Mouse (Mus musculus): ENCODE measurements around the gene Tor2a.
A peak's percentile ranks its signal among the peaks of the same experiment; 100 is the strongest.

DNA sequence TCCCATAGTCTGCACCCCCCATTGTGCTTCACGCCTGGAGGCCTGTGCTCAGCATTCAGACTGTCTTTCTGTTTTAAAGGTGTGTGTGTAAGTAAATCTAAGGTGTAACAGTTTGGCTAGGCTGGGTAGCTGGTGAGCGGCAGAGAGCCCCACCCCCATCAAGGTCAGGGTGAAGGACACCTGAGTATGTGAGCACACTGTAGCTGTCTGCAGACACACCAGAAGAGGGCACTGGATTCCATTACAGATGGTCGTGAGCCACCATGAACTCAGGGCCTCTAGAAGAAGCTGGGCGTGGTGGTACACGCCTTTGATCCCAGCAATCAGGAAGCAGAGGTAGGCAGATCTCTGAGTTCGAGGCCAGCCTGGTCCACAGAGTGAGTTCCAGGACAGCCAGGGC, 24.7 kb downstream of the Tor2a start:
- 0 out of 4 replicates have a peak, but pooled peaks of 1 of the 2 experiments have one; percentile 0 for TF ChIP-seq CTCF (conservative IDR thresholded peaks at IDR 0.05 in 1 of 2, IDR thresholded peaks at IDR 0.05 in 1 of 2; ENCODE audit: low read depth in 2 of 2, low read length in 2 of 2)
- no peak for TF ChIP-seq POLR2A (IDR thresholded peaks at IDR 0.05; ENCODE audit: low read depth, low read length)
- no peak for TF ChIP-seq BHLHE40 (IDR thresholded peaks at IDR 0.05; ENCODE audit: low read depth, low read length)
- no peak for TF ChIP-seq USF2 (conservative IDR thresholded peaks at IDR 0.05; ENCODE audit: low read depth, low read length)
- no peak for TF ChIP-seq ZC3H11A (IDR thresholded peaks at IDR 0.05; ENCODE audit: low read depth, low read length)
- TF ChIP-seq UBTF (IDR thresholded peaks at IDR 0.05; ENCODE audit: low read depth, low read length), result no peak
- TF ChIP-seq E2F4 (IDR thresholded peaks at IDR 0.05; ENCODE audit: insufficient replicate concordance, low read depth, low read length), result no peak
- no peak for TF ChIP-seq EP300 (IDR thresholded peaks at IDR 0.05; ENCODE audit: low read length)
- TF ChIP-seq ELF1 (IDR thresholded peaks at IDR 0.05; ENCODE audit: low read depth, low read length), result no peak
- no peak for TF ChIP-seq SIN3A (IDR thresholded peaks at IDR 0.05; ENCODE audit: low read length)

All from CH12.LX (cell line).